Mouse (Mus musculus): Measurements from ENCODE around the gene Prcc. TPM values are rescaled to one million over a fixed set of nuclear protein-coding genes. Genes with fewer than 3 reads are reported as not detected.

Gene Prcc
- polyA plus RNA-seq, 1 experiment = 27.1 TPM

- Histone ChIP-seq H3K4me3 (ENCODE audit: low read depth, low read length) (no peak overlapping the region), H3K4me1 (ENCODE audit: control insufficient read depth, insufficient read depth, insufficient read length, low read length) (peaks cover 9% of the 10 kb centered on the region; the same call in 1 of the 2 replicates), H3K27ac (ENCODE audit: insufficient read depth, low read depth, low read length) (no peak overlapping the region), H3K27me3 (ENCODE audit: control insufficient read depth, insufficient read depth, low read length) (no peaks in the 10 kb centered on the region), H3K36me3 (ENCODE audit: control insufficient read depth, insufficient read depth, low read length) (peaks cover 48% of the 10 kb centered on the region)
- TF ChIP-seq POLR2A (IDR thresholded peaks at IDR 0.05; ENCODE audit: low read depth, low read length) (no peak), CTCF (IDR thresholded peaks at IDR 0.05; ENCODE audit: extremely low read depth, insufficient read length, insufficient replicate concordance, low read depth, low read length) (no peak)
- WGBS = 86% methylated on average over 5 of the region's 5 CpGs
Observed at GRCm38 (mm10) chr3:87927452-87927851, 42.0 kb upstream of the Prcc start.

GRCm38 (mm10) chr3:87924996-87925395, 39.6 kb upstream of the Prcc start:
- no peaks in the 10 kb centered on the region for H3K27me3 ChIP-seq (ENCODE audit: control insufficient read depth, insufficient read depth, low read length)
- no peak overlapping the region for H3K27ac ChIP-seq (ENCODE audit: insufficient read depth, low read depth, low read length)
- peaks cover 49% of the 10 kb centered on the region for H3K36me3 ChIP-seq (ENCODE audit: control insufficient read depth, insufficient read depth, low read length)
- H3K4me1 ChIP-seq (ENCODE audit: control insufficient read depth, insufficient read depth, insufficient read length, low read length) = peaks cover 5% of the 10 kb centered on the region; the same call in 1 of the 2 replicates
- H3K4me3 ChIP-seq (ENCODE audit: low read depth, low read length) = no peak overlapping the region
- 86% methylated on average over 7 of the region's 7 CpGs for WGBS
- TF ChIP-seq POLR2A (IDR thresholded peaks at IDR 0.05; ENCODE audit: low read depth, low read length) = no peak
- TF ChIP-seq CTCF (IDR thresholded peaks at IDR 0.05; ENCODE audit: extremely low read depth, insufficient read length, insufficient replicate concordance, low read depth, low read length) = no peak

GRCm38 (mm10) chr3:87920270-87920943, 35.0 kb upstream of the Prcc start:
- peaks cover 44% of the 10 kb centered on the region for H3K36me3 ChIP-seq (ENCODE audit: control insufficient read depth, insufficient read depth, low read length)
- H3K27ac ChIP-seq (ENCODE audit: insufficient read depth, low read depth, low read length) = no peak overlapping the region
- H3K27me3 ChIP-seq (ENCODE audit: control insufficient read depth, insufficient read depth, low read length) = no peaks in the 10 kb centered on the region
- TF ChIP-seq POLR2A (IDR thresholded peaks at IDR 0.05; ENCODE audit: low read depth, low read length) = no peak
- TF ChIP-seq CTCF (IDR thresholded peaks at IDR 0.05; ENCODE audit: extremely low read depth, insufficient read length, insufficient replicate concordance, low read depth, low read length) = no peak
- H3K4me1 ChIP-seq (ENCODE audit: control insufficient read depth, insufficient read depth, insufficient read length, low read length) = no peaks in the 10 kb centered on the region; the same call in 1 of the 2 replicates
- 43% methylated on average over 9 of the region's 9 CpGs for WGBS
- H3K4me3 ChIP-seq (ENCODE audit: low read depth, low read length) = no peak overlapping the region

GRCm38 (mm10) chr3:87919336-87920108, 34.1 kb upstream of the Prcc start, which contains the start of gene Mrpl24:
TSS of gene Mrpl24 (plus strand) at chr3:87919506.
- peak; percentile 50; the same call in 1 of the 2 replicates for TF ChIP-seq POLR2A (IDR thresholded peaks at IDR 0.05; ENCODE audit: low read depth, low read length)
- peak; percentile 12; the same call in 1 of the 2 replicates for TF ChIP-seq CTCF (IDR thresholded peaks at IDR 0.05; ENCODE audit: extremely low read depth, insufficient read length, insufficient replicate concordance, low read depth, low read length)
- under 1% methylated on average over 30 of the region's 30 CpGs for WGBS
- Histone ChIP-seq H3K4me1 (ENCODE audit: control insufficient read depth, insufficient read depth, insufficient read length, low read length) (no peaks in the 10 kb centered on the region; the same call in 1 of the 2 replicates), H3K27me3 (ENCODE audit: control insufficient read depth, insufficient read depth, low read length) (no peaks in the 10 kb centered on the region), H3K36me3 (ENCODE audit: control insufficient read depth, insufficient read depth, low read length) (peaks cover 42% of the 10 kb centered on the region), H3K27ac (ENCODE audit: insufficient read depth, low read depth, low read length) (peak within 1 kb of the TSS; percentile 82), H3K4me3 (ENCODE audit: low read depth, low read length) (peak within 1 kb of the TSS; percentile 85)

GRCm38 (mm10) chr3:87918551-87918950, 33.1 kb upstream of the Prcc start:
- Histone ChIP-seq H3K36me3 (ENCODE audit: control insufficient read depth, insufficient read depth, low read length) (peaks cover 42% of the 10 kb centered on the region), H3K4me3 (ENCODE audit: low read depth, low read length) (no peak overlapping the region), H3K27me3 (ENCODE audit: control insufficient read depth, insufficient read depth, low read length) (no peaks in the 10 kb centered on the region), H3K27ac (ENCODE audit: insufficient read depth, low read depth, low read length) (no peak overlapping the region), H3K4me1 (ENCODE audit: control insufficient read depth, insufficient read depth, insufficient read length, low read length) (no peaks in the 10 kb centered on the region; the same call in 1 of the 2 replicates)
- 92% methylated on average over 1 of the region's 1 CpGs for WGBS
- TF ChIP-seq POLR2A (IDR thresholded peaks at IDR 0.05; ENCODE audit: low read depth, low read length) (no peak), CTCF (IDR thresholded peaks at IDR 0.05; ENCODE audit: extremely low read depth, insufficient read length, insufficient replicate concordance, low read depth, low read length) (no peak)

- H3K27ac ChIP-seq (ENCODE audit: insufficient read depth, low read depth, low read length) = no peak overlapping the region
- H3K36me3 ChIP-seq (ENCODE audit: control insufficient read depth, insufficient read depth, low read length) = peaks cover 33% of the 10 kb centered on the region
- no peak overlapping the region for H3K4me3 ChIP-seq (ENCODE audit: low read depth, low read length)
- no peak for TF ChIP-seq POLR2A (IDR thresholded peaks at IDR 0.05; ENCODE audit: low read depth, low read length)
- no peak for TF ChIP-seq CTCF (IDR thresholded peaks at IDR 0.05; ENCODE audit: extremely low read depth, insufficient read length, insufficient replicate concordance, low read depth, low read length)
- WGBS = 84% methylated on average over 1 of the region's 1 CpGs
- H3K4me1 ChIP-seq (ENCODE audit: control insufficient read depth, insufficient read depth, insufficient read length, low read length) = no peaks in the 10 kb centered on the region; the same call in 1 of the 2 replicates
- H3K27me3 ChIP-seq (ENCODE audit: control insufficient read depth, insufficient read depth, low read length) = no peaks in the 10 kb centered on the region
Observed at GRCm38 (mm10) chr3:87916990-87917389, 31.6 kb upstream of the Prcc start.

GRCm38 (mm10) chr3:87913891-87914290, 28.5 kb upstream of the Prcc start:
- Histone ChIP-seq H3K36me3 (ENCODE audit: control insufficient read depth, insufficient read depth, low read length) (peaks cover 29% of the 10 kb centered on the region), H3K27ac (ENCODE audit: insufficient read depth, low read depth, low read length) (no peak overlapping the region), H3K27me3 (ENCODE audit: control insufficient read depth, insufficient read depth, low read length) (no peaks in the 10 kb centered on the region), H3K4me1 (ENCODE audit: control insufficient read depth, insufficient read depth, insufficient read length, low read length) (peaks cover 13% of the 10 kb centered on the region), H3K4me3 (ENCODE audit: low read depth, low read length) (no peak overlapping the region)
- 93% methylated on average over 10 of the region's 10 CpGs for WGBS
- TF ChIP-seq CTCF (IDR thresholded peaks at IDR 0.05; ENCODE audit: extremely low read depth, insufficient read length, insufficient replicate concordance, low read depth, low read length) (no peak), POLR2A (IDR thresholded peaks at IDR 0.05; ENCODE audit: low read depth, low read length) (no peak)

All from small intestine, adult 2 months (tissue).